Mouse (Mus musculus): ENCODE data around the gene Gnat2. TPM values are rescaled to one million over a fixed set of nuclear protein-coding genes. Genes with fewer than 3 reads are reported as not detected.

Gene Gnat2
- 3.2 and 3.5 TPM in 2 replicates for polyA plus RNA-seq (2011; ENCODE audit: insufficient read depth, insufficient read length, low read depth, missing spikeins)

DNA sequence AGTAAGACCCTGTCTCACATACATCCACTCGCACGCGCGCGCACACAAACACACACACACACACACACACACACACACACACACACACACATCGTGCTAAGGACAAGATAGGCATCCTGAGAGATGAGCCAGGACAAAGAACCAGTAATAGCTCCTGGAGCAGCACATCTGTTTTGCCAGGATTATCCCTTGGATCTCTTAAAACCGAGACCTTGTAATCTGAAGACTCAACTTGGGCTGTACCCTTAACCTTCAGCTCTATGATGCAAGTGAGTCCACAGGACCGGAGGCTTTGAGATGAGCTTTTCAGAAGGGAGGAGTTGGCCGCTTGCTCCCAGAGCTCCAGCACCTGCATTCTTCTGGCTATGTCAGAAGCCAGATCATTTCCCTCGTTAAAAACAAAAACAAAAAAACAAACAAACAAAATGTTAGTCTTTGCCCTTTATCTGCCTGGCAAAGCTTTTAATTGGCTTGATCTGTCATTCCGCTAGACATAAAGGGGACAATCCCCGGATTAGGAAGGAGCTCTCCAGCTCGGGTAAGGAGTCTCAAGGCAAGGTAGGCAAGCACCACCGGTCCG is at the start of gene Gnat2:
Gene Gnat2, plus strand, starts transcription at position 254 of the 580 bp plus-strand sequence.
- Histone ChIP-seq H3K4me1 (ENCODE audit: control insufficient read depth, insufficient read depth, low read length) (peaks cover 7% of the 10 kb centered on the region), H3K27me3 (ENCODE audit: control insufficient read depth, insufficient read depth, low read length, poor library complexity, severe bottlenecking) (no peaks in the 10 kb centered on the region), H3K4me3 (ENCODE audit: low read depth, low read length) (no peak within 1 kb of the TSS), H3K36me3 (ENCODE audit: control insufficient read depth, insufficient read depth, low read length, poor library complexity, severe bottlenecking) (no peaks in the 10 kb centered on the region), H3K9me3 (replicated peaks; ENCODE audit: control insufficient read depth, insufficient read depth, low read length, poor library complexity, severe bottlenecking) (no peaks in the 10 kb centered on the region), H3K27ac (ENCODE audit: insufficient read depth, low read length) (no peak within 1 kb of the TSS), H3K9ac (ENCODE audit: low read depth, poor library complexity, severe bottlenecking) (no peak within 1 kb of the TSS)
- TF ChIP-seq EP300 (IDR thresholded peaks at IDR 0.05; ENCODE audit: insufficient read depth, low read depth, low read length): no peak

- Histone ChIP-seq H3K9ac (ENCODE audit: low read depth, poor library complexity, severe bottlenecking) (peak within 1 kb of the TSS; percentile 19), H3K9me3 (replicated peaks; ENCODE audit: control insufficient read depth, insufficient read depth, low read length, poor library complexity, severe bottlenecking) (no peaks in the 10 kb centered on the region), H3K4me1 (ENCODE audit: control insufficient read depth, insufficient read depth, low read length) (no peaks in the 10 kb centered on the region), H3K36me3 (ENCODE audit: control insufficient read depth, insufficient read depth, low read length, poor library complexity, severe bottlenecking) (no peaks in the 10 kb centered on the region), H3K4me3 (ENCODE audit: low read depth, low read length) (peak within 1 kb of the TSS; percentile 78), H3K27me3 (ENCODE audit: control insufficient read depth, insufficient read depth, low read length, poor library complexity, severe bottlenecking) (no peaks in the 10 kb centered on the region), H3K27ac (ENCODE audit: insufficient read depth, low read length) (no peak within 1 kb of the TSS)
- no peak for TF ChIP-seq POLR2A (IDR thresholded peaks at IDR 0.05; ENCODE audit: insufficient read depth, low read length)
- no peak for TF ChIP-seq EP300 (IDR thresholded peaks at IDR 0.05; ENCODE audit: insufficient read depth, low read depth, low read length)
- TF ChIP-seq CTCF (IDR thresholded peaks at IDR 0.05; ENCODE audit: low read depth, low read length): no peak
These were observed 48.0 kb upstream of the Gnat2 start, which contains the start of gene Gstm4 for GRCm38 (mm10) chr3:108044394-108045140. Gstm4 (minus strand) TSS chr3:108044894.

DNA sequence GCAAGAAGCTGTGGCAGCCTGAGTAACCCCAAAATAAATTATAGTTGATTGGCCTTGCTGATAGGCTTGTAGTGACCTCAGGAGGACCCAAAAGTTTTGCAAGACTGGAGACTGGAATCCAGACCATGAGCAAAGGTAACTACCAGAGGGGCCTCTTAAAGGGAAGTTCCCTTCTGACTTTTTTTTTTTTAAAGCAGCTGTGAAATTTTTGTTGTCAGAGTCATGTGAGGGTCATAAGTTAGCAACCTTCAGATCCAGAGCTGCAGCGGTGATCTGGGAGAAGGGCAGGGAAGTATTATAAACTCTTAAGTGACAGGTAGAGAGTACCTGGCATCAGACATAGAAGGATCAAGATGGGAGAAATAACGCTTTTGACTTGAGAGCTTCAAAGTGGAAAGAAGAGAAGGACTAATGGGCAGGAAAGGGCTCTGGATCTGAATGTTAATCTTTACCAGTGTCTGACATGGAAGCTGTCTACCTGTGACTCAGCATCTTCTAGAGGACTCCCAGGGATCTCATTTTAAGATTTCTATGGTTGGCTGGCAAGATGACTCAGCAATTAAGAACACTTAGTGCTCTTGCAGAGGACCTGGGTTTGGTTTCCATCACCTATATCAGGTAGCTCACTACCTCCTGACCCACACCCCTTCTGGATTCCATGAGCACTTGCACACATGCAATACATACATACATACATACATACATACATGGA is 45.5 kb upstream of the Gnat2 start:
- no peak overlapping the region for H3K27ac ChIP-seq (ENCODE audit: insufficient read depth, low read length)
- TF ChIP-seq POLR2A (IDR thresholded peaks at IDR 0.05; ENCODE audit: insufficient read depth, low read length) (no peak), CTCF (IDR thresholded peaks at IDR 0.05; ENCODE audit: low read depth, low read length) (no peak), EP300 (IDR thresholded peaks at IDR 0.05; ENCODE audit: insufficient read depth, low read depth, low read length) (no peak)
- no peaks in the 10 kb centered on the region for H3K4me1 ChIP-seq (ENCODE audit: control insufficient read depth, insufficient read depth, low read length)
- no peak overlapping the region for H3K9ac ChIP-seq (ENCODE audit: low read depth, poor library complexity, severe bottlenecking)
- H3K4me3 ChIP-seq (ENCODE audit: low read depth, low read length): no peak overlapping the region
- no peaks in the 10 kb centered on the region for H3K36me3 ChIP-seq (ENCODE audit: control insufficient read depth, insufficient read depth, low read length, poor library complexity, severe bottlenecking)
- H3K9me3 ChIP-seq (replicated peaks; ENCODE audit: control insufficient read depth, insufficient read depth, low read length, poor library complexity, severe bottlenecking): no peaks in the 10 kb centered on the region
- no peaks in the 10 kb centered on the region for H3K27me3 ChIP-seq (ENCODE audit: control insufficient read depth, insufficient read depth, low read length, poor library complexity, severe bottlenecking)

- Histone ChIP-seq H3K9me3 (replicated peaks; ENCODE audit: control insufficient read depth, insufficient read depth, low read length, poor library complexity, severe bottlenecking) (no peaks in the 10 kb centered on the region), H3K27ac (ENCODE audit: insufficient read depth, low read length) (no peak overlapping the region), H3K4me1 (ENCODE audit: control insufficient read depth, insufficient read depth, low read length) (no peaks in the 10 kb centered on the region), H3K27me3 (ENCODE audit: control insufficient read depth, insufficient read depth, low read length, poor library complexity, severe bottlenecking) (no peaks in the 10 kb centered on the region), H3K9ac (ENCODE audit: low read depth, poor library complexity, severe bottlenecking) (no peak overlapping the region), H3K36me3 (ENCODE audit: control insufficient read depth, insufficient read depth, low read length, poor library complexity, severe bottlenecking) (no peaks in the 10 kb centered on the region), H3K4me3 (ENCODE audit: low read depth, low read length) (no peak overlapping the region)
- TF ChIP-seq CTCF (IDR thresholded peaks at IDR 0.05; ENCODE audit: low read depth, low read length) (no peak), POLR2A (IDR thresholded peaks at IDR 0.05; ENCODE audit: insufficient read depth, low read length) (no peak), EP300 (IDR thresholded peaks at IDR 0.05; ENCODE audit: insufficient read depth, low read depth, low read length) (no peak)
These were observed 44.3 kb upstream of the Gnat2 start for GRCm38 (mm10) chr3:108048306-108048705.

- H3K4me1 ChIP-seq (ENCODE audit: control insufficient read depth, insufficient read depth, low read length): no peaks in the 10 kb centered on the region
- no peaks in the 10 kb centered on the region for H3K9me3 ChIP-seq (replicated peaks; ENCODE audit: control insufficient read depth, insufficient read depth, low read length, poor library complexity, severe bottlenecking)
- no peaks in the 10 kb centered on the region for H3K36me3 ChIP-seq (ENCODE audit: control insufficient read depth, insufficient read depth, low read length, poor library complexity, severe bottlenecking)
- H3K27ac ChIP-seq (ENCODE audit: insufficient read depth, low read length): no peak overlapping the region
- H3K4me3 ChIP-seq (ENCODE audit: low read depth, low read length): no peak overlapping the region
- H3K27me3 ChIP-seq (ENCODE audit: control insufficient read depth, insufficient read depth, low read length, poor library complexity, severe bottlenecking): no peaks in the 10 kb centered on the region
- no peak overlapping the region for H3K9ac ChIP-seq (ENCODE audit: low read depth, poor library complexity, severe bottlenecking)
- no peak for TF ChIP-seq CTCF (IDR thresholded peaks at IDR 0.05; ENCODE audit: low read depth, low read length)
- no peak for TF ChIP-seq EP300 (IDR thresholded peaks at IDR 0.05; ENCODE audit: insufficient read depth, low read depth, low read length)
- no peak for TF ChIP-seq POLR2A (IDR thresholded peaks at IDR 0.05; ENCODE audit: insufficient read depth, low read length)
These were observed 42.1 kb upstream of the Gnat2 start for GRCm38 (mm10) chr3:108050493-108050892.

Data from ES-Bruce4 (cell line).